Mouse (Mus musculus) mesoderm, embryonic 11.5 days (tissue): ENCODE data around the gene Cdk4.
A peak's percentile ranks its signal among the peaks of the same experiment; 100 is the strongest.

Source experiments
- DNase-seq: peaks from one replicate; pipeline ENCODE4 v3.0.0-alpha.2; 2012; ENCODE audit warnings: low read depth, low spot score

The Cdk4 gene

DNA sequence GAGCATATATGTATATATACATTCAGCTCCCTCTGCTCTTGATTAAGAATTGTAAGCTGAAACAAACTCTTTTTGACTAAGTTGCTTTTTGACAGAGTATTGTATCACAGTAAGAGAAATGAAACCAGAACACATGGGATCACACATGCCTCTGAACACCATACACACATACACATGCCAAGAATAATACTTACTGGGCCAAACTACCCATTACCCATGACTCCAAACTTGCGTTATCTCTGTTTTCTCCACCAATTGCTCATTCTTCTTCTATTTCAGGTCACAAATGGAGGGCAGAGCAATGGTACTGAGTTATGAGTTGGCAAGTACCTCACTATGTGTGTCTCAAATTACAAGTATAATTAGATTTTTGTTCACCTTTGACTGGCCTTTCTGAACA, 10.6 kb downstream of the Cdk4 start:
- no peak for DNase-seq

DNA sequence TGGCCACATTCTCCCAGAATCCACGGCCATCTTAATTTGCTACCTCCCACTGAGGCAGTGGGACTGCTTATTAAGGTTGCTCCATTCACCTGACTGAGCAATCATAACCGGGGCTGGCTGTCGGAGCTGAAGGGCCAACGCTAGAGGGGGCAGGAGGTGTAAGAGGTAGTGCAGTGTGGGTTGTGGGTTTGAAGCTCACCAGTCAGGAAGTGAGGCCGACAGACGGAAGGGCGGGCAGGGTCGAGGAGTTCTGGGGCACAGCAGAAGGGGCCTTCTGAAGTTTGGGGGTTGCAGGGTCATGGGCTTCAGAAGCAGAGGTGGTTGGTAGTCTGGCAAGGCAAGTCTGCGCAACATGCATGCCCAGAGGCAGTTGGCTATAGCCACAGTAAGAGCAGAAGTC, 11.7 kb downstream of the Cdk4 start, which contains the start of gene Agap2:
Gene Agap2, plus strand, starts transcription at position 205 of the 400 bp plus-strand sequence.
- no peak for DNase-seq

DNA sequence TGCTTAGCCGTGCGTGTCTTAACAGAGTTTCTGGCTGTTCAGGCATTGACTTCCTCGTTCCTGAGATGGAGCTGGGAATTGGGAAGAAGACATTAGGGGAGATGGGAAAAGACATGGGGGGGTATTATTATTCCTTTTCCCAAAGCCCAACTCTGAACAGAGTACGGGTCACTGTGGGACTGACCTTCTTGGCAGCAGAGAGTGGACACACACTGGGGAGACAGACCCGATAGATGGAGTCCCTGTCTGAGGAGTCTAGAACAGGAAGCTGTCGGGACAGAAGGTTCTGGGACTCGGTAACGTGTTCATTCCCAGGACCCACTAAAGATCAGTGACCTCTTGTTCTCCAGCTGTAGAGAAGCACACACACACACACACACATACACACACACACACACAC, 12.3 kb downstream of the Cdk4 start:
- DNase-seq: no peak

DNA sequence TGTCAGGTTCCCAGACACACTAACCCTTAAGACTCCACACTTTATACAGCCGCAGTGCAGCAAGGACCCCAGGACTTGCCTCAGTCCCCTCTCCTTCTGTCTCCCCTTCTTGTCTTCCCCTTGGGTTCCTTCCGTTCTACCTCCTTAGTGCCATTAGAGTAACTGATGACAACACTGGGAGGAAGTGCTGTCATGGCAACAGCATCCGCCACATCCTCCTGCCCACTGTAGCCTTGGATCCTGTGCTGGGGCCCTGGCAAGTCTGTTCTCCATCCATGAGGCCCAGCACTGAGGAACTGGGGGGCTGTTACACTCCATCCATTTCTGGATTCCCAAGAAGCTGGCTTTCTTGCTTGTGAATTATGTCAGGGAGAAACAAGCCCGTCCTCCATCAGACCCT, 12.7 kb downstream of the Cdk4 start:
- DNase-seq: no peak

DNA sequence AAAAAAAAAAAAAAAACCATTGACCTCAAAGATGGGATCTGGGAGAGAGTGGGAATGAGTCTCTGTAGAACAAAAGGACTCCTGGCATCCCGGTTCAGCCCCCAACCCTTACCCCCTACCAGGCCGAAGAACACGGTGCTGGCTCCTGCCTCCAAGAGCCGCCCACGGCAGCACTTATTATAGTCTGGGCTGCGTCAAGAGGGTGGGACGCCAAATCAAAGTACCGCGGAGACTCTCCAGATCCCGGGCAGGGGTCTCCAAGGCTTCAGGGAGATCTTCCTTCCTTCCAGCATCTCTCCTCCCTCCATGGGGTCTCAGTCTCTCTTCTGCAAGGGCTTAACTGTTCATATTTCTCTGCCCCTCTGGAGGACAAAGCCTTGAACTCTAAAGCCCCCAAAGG, 14.2 kb downstream of the Cdk4 start:
- DNase-seq: no peak

DNA sequence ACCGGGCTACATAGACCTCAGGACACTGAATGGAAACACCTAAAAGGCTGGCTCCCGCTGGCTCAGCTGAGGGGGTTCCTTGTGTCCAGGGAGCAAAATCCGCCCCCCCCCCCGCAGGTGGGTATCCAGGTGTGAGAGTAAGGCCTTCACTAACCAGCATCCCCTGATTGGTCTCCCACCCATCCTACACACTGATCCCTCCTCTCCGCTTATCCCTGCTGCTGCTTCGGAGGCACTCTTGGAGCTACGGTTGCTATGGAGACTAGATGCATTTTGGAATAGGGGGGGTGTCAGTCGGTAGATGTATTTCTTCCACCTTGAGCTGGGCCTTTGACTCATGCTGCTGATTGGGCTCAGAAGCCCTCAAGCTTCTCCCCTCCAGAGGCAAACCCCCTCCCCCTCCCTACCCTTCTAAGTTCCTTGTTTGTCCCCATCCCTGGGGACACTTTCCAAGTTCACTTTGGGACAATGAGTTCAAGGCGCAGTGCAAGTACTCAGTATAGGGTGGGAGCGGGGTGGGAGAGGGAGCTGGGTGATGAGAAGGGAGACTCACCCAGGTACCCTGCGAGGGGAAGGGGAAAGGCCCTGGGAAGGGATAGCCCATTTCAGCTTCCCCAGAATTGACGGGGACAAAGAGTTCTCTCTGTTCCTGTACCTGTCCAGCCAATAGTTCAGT, 14.8 kb downstream of the Cdk4 start:
- DNase-seq: no peak

DNA sequence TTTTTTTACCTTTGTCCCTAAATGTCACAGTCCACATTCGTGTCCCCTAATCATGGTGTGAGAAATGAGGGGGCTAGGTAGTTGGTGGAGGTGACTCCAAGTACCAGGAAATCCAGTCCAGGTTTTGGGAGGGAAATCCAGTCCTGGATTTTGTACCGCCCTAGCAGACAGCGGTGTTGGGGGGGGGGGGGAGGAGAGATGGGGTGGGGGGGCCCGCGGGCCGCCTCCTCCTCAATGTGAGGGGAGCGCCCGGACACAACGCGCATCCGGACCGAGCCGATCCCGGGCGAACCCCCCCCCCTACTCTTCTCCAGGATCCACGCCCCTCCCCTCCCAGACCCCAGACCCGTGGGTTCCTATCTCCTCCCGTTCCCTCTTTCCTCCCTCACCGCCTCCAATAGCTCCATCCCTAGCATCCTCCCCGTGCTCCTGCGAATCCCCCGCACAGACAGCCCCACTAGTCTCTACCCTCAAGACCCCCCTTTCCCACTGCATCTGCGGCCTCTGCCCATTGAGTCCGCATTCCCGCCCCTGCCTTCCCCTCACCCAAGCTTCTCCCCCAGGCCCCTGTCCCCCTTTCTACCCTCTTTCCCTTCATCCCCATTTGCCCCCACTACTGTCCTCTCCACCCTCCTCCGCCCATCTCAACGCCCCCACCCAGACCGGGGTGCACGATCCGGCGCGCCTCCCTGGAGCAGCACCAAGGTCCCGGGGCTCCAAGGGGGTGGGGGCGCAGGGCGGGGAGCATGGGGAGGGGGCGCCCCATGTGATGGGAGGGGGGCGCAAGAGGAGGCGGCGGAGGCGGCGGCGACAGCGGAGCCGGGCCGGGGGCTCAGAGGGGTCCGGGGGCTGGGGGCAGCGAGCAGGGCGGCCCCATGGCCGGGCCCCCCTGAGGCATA, 15.6 kb downstream of the Cdk4 start:
- peak; percentile 60 for DNase-seq

DNA sequence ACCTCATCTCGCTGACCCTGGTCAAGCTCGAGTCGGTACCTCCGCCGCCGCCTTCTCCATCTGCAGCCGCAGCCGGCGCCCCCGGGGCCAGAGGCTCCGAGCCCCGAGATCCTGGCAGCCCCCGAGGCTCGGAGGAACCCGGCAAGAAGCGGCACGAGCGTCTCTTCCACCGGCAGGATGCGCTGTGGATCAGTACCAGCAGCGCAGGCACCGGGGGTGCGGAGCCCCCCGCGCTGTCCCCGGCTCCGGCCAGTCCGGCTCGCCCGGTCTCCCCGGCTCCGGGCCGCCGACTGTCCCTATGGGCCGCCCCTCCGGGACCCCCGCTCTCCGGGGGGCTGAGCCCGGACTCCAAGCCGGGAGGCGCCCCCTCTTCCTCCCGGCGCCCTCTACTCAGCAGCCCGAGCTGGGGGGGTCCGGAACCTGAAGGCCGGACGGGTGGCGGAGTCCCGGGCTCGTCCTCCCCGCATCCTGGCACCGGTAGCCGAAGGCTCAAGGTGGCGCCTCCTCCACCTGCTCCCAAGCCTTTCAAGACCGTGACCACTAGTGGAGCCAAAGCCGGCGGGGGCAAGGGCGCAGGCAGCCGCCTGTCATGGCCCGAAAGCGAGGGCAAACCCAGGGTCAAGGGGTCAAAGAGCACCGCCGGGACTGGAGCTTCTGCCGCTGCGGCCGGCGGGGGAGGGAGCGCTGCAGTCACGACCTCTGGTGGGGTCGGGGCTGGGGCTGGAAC, 16.5 kb downstream of the Cdk4 start:
- no peak for DNase-seq

DNA sequence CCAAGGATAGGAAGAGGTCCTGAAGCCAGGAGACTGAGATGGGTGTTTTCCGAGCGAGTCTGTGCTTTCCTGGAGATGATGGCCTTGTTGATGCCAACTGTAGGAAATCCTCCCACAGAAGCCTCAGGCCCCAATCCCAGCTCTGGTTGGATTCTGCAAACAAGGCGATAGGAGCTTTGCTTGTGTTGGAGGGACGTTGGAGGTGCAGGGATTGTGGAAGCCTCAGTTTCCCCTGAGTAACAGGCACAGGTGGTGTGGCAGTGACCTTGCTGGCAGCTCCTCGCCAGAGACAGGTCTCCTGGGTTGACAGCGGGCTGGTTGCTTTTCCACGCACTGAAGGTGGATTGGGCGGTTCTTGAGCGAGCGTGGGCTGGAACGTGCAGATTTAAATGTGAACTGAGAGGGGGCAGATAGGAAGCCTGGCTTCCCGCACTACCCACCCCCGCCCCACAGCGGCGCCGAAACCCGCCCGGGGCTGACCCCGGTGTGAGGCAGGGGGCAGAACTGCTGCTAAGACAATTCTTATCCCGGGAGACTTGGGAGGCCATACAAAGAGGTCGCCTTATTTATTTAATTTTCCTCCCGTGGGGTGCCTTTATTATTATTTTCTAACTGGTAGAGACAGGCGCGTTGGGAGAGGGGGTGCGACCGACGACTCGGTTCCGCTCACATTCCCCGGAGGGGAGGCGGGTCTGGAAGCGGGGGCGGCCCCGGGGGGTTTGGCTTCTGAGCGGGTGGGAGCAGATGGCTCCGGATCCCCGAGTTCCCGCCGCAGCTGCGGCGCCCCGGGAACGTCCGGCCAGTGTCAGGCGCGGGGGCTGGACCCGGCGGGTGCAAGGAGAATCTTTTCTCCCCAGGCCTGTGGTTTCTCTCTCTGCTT, 17.8 kb downstream of the Cdk4 start:
- no peak for DNase-seq

DNA sequence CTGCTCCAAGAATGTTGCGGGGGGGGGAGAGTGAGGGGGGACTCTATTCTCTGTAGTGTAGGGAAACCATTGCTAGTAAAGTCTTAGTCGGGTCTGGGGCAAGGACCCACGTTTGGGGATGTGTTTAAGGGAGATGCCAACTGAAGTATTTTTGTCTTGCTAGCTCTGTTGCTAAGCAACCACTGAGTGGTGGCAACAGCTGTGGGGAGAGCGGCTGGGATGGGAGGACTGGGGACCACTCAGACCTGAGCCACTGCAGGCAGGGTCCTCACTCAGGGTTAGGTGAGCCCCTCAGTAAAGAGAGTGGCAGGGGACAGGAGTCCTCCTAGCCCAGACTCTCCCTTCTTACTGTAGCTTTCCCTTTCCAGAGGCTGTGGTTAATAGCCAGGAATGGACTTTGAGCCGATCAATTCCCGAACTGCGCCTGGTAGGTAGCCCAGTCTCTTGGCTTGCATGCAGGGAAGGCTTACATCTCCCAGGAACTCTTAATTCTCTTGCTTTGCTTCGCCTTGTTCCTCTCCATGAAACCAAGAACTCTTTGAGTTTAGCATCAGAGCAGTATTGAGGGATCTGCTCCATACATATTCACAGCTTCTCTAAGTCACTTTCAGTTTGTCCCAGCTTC, 18.8 kb downstream of the Cdk4 start:
- DNase-seq: no peak

DNA sequence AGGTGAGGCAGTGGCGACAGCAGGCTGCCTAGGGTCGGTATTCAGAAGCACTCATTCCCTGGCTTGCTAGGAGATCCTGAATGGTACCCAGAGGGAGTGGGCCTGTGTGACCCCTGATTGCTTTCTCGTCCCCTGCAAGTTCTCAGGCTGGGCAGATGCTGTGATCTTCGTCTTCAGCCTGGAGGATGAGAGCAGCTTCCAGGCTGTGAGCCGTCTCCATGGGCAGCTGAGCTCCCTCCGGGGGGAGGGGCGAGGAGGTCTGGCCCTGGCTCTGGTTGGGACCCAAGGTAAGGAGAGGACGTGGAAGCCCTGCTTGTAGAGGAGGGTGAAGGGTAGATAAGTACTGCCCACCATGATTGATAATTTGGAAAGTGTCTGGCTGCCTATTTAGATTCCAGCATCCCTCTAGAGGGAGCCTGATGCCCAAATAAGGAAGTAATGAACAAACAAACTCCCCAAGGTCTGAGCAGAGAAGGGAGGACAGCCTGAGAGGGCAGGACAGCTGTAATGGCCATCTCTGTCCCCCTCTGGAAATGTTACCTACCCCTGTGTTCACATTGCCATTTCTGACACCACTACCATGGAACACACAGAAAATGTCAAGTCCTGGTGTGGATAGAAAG, 20.1 kb downstream of the Cdk4 start:
- no peak for DNase-seq

DNA sequence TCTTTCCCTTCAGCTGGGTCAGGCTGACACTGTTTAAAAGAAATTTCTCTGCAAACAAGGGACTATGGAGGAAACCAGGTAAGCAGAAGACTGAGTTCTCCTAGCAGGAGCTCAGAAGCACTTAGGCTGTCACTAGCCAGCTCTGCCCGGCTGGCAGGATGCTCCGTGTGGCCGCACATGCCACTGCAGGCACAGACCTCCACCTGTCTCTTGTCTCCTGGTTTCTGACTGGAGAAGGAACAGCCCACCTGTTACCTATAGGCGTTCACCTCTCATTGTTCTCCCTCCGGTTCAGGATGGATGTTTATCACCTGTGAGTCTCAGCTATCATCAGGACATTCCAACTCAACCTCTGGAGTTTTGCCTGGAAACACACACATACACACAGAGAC, 20.6 kb downstream of the Cdk4 start:
- DNase-seq: no peak

DNA sequence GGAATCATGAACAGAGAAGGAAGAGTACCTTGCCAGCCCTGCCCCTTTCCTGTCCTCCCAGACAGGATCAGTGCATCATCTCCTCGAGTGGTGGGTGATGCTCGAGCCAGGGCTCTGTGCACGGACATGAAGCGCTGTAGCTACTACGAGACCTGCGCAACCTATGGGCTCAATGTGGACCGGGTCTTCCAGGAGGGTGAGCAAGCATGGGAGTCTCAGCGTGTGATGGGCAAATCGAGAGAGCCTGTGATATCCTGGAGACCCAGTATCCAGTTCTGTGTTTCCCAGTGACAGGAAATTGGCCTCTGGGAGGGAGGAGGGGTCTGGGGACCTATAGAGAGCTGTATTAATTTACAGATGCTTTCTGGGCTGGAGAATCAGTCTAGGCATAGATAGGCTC, 21.7 kb downstream of the Cdk4 start:
- no peak for DNase-seq

DNA sequence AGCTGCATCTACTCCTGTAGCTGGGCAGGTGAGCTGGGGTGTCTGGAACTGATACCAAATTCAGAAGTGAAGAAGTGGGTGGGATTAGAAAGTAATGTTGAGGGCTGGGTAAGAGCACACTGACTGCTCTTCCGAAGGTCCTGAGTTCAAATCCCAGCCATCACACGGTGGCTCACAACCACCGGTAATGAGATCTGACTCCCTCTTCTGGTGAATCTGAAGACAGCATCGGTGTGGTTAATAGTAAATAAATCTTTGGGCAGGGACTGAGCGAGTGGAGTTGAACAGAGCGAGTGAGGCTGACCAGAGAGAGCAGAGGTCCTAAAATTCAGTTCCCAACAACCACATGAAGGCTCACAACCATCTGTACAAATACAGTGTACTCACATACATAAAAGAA, 22.3 kb downstream of the Cdk4 start:
- DNase-seq: no peak

DNA sequence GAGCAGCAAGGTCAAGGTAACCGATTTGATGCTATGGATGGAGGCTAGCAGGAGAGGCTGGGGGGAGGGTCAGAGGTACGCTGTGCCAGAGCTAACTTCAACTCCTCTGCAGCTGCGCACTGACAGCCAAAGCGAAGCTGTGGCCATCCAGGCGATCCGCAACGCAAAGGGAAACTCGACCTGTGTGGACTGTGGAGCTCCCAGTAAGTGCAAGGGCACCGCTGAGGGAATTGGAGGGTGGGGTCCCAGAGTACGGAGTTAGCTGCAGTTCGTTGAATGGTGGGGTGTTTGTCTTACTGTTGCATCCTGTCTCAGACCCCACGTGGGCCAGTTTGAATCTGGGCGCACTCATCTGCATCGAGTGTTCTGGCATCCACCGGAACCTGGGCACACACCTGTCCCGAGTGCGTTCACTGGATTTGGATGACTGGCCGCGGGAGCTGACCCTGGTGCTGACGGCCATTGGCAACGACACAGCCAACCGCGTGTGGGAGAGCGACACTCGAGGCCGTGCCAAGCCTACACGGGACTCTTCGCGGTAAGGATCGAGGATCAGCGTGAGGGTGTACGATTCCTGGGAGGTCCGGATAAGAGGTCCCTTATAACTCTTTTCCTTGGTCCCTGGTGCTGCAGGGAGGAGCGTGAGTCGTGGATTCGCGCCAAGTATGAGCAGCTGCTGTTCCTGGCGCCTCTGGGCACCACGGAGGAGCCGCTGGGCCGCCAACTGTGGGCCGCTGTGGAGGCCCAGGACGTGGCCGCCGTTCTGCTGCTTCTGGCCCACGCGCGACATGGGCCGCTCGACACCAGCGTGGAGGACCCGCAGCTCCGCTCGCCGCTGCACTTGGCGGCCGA, 27.5 kb downstream of the Cdk4 start:
- DNase-seq: peak; percentile 47

DNA sequence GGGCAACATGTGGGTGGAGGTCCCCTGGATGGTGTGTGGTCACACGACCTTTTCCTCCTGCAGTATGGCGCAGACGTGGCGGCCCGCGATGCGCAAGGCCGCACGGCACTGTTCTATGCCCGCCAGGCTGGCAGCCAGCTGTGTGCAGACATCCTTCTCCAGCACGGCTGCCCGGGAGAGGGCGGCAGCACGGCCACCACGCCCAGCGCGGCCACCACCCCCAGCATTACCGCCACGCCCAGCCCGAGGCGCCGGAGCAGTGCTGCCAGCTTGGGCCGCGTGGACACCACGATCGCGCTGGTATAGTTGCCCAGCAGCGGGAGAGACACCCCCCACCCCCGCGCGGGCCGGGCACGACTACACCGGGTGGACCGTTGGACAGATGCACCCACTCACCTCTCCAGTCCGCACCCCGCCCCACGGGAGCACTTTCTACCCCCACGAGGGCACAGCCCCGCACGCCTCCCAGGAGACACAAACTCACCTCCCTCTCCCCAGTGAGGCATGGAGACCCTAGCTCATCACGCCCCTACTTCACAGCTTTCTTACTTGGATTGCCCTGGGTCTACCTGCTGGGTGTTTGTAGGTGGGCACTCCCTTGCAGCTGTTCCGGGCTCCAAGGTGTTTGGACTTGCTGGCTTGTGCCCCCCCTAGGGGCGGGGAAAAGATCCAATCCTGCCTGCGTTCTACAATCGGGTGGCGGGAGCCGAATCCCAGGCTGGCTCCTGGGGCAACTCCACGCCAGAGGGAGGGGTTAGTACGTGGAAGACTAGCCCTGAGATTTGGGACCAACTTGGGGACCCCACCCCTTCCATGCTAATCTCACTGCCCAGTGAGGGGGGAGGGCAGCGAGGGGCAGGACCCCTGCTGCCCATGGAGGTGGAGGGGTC, 28.4 kb downstream of the Cdk4 start:
- DNase-seq: no peak

DNA sequence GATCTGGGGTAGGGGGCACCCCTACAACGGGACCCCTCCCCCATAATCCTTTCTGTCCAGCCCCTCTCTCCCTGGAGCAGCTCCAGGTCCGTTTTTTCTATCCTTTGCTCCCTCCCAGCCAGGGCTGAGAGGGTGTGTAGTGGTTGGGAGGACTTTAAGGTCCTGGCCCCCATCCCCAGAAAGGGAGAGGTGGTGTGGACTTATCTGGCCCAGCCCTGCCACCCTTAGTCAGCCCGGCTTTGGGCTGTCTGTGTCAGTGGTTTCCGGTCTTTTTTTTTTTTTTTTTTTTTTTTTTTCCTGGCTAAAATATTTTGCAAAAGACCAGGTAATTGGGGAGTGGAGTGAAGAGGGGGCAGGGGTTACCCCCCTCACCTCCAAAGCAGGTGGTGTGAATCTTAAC, 29.4 kb downstream of the Cdk4 start:
- DNase-seq: no peak

DNA sequence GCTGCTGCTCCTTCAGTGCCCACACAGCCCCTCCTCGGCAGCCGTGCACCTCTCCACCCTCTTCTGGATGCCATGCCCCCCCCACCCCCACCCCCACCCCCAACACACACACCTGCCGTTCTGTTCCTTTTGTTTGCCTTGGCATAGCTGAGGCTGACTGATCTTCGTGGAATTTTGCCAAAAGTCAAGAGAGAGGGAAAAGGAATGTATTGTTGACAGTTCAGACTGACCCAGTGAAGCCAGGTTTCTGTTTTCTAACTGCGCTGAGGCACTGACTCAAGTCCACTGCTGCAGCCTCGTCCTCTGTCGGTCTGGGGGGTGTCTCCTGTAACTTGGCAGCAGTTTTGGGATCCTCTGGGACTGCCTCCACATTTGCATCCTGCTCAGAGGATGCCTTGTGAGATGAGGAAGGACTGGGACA, 31.1 kb downstream of the Cdk4 start:
- no peak for DNase-seq

DNA sequence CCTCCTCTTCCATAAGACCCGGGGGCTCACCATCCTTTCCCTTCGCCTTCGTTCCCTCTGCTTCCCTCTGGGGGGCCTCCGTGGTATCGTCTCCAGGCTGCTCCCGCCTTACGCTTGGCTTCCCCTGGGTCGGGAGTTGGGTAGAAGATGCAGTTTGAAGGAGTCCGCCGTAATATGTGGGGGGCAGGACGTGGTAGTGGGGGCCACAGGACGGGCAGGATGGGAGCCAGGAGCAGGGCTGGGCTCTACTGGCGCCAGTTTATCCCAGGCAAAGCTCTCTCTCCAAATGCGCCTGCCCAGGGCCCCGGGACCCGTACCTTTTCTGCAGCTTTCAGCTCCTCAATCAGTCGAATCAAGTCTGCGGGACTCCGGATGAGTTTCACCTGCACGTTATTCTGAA, 35.2 kb downstream of the Cdk4 start:
- no peak for DNase-seq
